In genomic region chr6:124686644-124687043, GRCm38 (mm10) we compare ENCODE assay signal across 3 mouse cellular contexts. TPM values are rescaled to one million over a fixed set of nuclear protein-coding genes. Genes with fewer than 3 reads are reported as not detected.
"Had no signal": no experiment of that assay in that cellular context is flagged by ENCODE, and none has a peak within 500 bp of the region (broad histone marks: within the 10 kb centered on the region; RNA-seq: fewer than 3 reads in every experiment).

No protein-coding gene starts in this region.

RNA-seq across cellular contexts. Expression of gene C1s2, which starts 50.8 kb away (rescaled TPM):
- total RNA-seq: megakaryocyte-erythroid progenitor cell, adult 5-6 weeks had no signal
- polyA plus RNA-seq: limb, embryonic 12.5 days; neural tube, embryonic 11.5 days had no signal
